Mouse (Mus musculus) midbrain, postnatal 0 days (tissue): ENCODE results near the gene Gm3043. TPM values are rescaled to one million over a fixed set of nuclear protein-coding genes. Genes with fewer than 3 reads are reported as not detected.
"Not testable (repeated sequence)": the region's sequence is repeated elsewhere in the genome, so short reads cannot be mapped to it uniquely, and the experiment has no call there.

Experiments
- ATAC-seq: fragments of 200-750 bp; cut with Nextera tagmentation; 2 replicates; pipeline ENCODE4 v1.8.0; 2017; ENCODE audit warnings: moderate number of reproducible peaks, mild to moderate bottlenecking, moderate TSS enrichment, moderate library complexity; ENCODE audit not compliant: low FRiP score
- DNase-seq: peaks from one replicate; pipeline ENCODE4 v3.0.0-alpha.2; 2015; ENCODE audit warnings: low spot score
- H3K27ac ChIP-seq: fragments of 300-500 bp; sonication (generic); 2 replicates; pipeline ENCODE4 v1.5.1; 2014; ENCODE audit warnings: low read depth, mild to moderate bottlenecking, low read length, mixed read lengths
- H3K27me3 ChIP-seq: fragments of 300-500 bp; sonication (generic); 2 replicates; pipeline ENCODE4 v1.6.1; 2014; ENCODE audit warnings: low read length, control low read depth, mixed read lengths; ENCODE audit not compliant: insufficient read depth
- H3K36me3 ChIP-seq: fragments of 300-500 bp; sonication (generic); 2 replicates; pipeline ENCODE4 v1.6.1; 2014; ENCODE audit warnings: low read length, control low read depth, mixed read lengths; ENCODE audit not compliant: insufficient read depth
- H3K4me1 ChIP-seq: fragments of 300-500 bp; sonication (generic); 2 replicates; pipeline ENCODE4 v1.6.1; 2014; ENCODE audit warnings: mild to moderate bottlenecking, control low read depth, antibody characterized with exemption, low read length, mixed read lengths; ENCODE audit not compliant: insufficient read depth
- H3K4me2 ChIP-seq: fragments of 300-500 bp; sonication (generic); 2 replicates; pipeline ENCODE4 v1.6.1; 2014; ENCODE audit warnings: low read depth, mild to moderate bottlenecking, low read length, mixed read lengths; ENCODE audit not compliant: poor library complexity, severe bottlenecking
- H3K4me3 ChIP-seq: fragments of 300-500 bp; sonication (generic); 2 replicates; pipeline ENCODE4 v1.5.1; 2014; ENCODE audit warnings: low read depth, mild to moderate bottlenecking, low read length, moderate library complexity
- H3K9ac ChIP-seq: fragments of 300-500 bp; sonication (generic); replicated peaks from 2 replicates; pipeline ENCODE4 v1.6.1; 2014; ENCODE audit warnings: mild to moderate bottlenecking, low read length, moderate library complexity, mixed read lengths; ENCODE audit not compliant: poor library complexity, severe bottlenecking
- H3K9me3 ChIP-seq: fragments of 300-500 bp; sonication (generic); 2 replicates; pipeline ENCODE4 v1.6.1; 2016; ENCODE audit warnings: low read length, control low read depth
- WGBS: fragments of 180-500 bp; shearing (Covaris S2); extraction: QIAGEN DNeasy Blood & Tissue Kit; methylation state at CpG from one replicate; pipeline ENCODE4 v1.1.7; 2014; 5-methylcytosine and 5-hydroxymethylcytosine counted together
- polyA plus RNA-seq: library from polyadenylated mRNA; unstranded; fragments of >200 nt; fragmentation: Nextera tagmentation; extraction: Ambion mirVana; gene quantifications from 2 replicates; pipeline ENCODE4 v1.2.1, GENCODE M21; 2015
- total RNA-seq: library from RNA; depleted of rRNA; stranded (reverse); fragments of >200 nt; gene quantifications from 2 replicates; pipeline ENCODE4 v1.2.3, GENCODE M21; 2014; rRNA removed

Gm3043 gene
- total RNA-seq: not detected in 2 replicates
- not detected in 2 replicates for polyA plus RNA-seq

- not testable (repeated sequence) for H3K4me2 ChIP-seq, H3K9ac ChIP-seq, H3K4me3 ChIP-seq, H3K27me3 ChIP-seq, H3K4me1 ChIP-seq, H3K36me3 ChIP-seq, H3K9me3 ChIP-seq, ATAC-seq, H3K27ac ChIP-seq, DNase-seq
- no CpG with 5 or more reads among the region's 3 CpGs for WGBS
Observed at GRCm38 (mm10) chr14:3688483-3688882, at the start of gene Gm3043. TSS of gene Gm3043 (plus strand) at chr14:3688783.

- not testable (repeated sequence) for H3K36me3 ChIP-seq
Observed at GRCm38 (mm10) chr14:3651730-3652129, 36.9 kb upstream of the Gm3043 start, which contains the start of gene Gm3020. TSS of gene Gm3020 (plus strand) at chr14:3652030.

More at GRCm38 (mm10) chr14:3651730-3652129, 36.9 kb upstream of the Gm3043 start, which contains the start of gene Gm3020:
- WGBS: no CpG with 5 or more reads among the region's 32 CpGs
- not testable (repeated sequence) for H3K9ac ChIP-seq, H3K4me1 ChIP-seq, H3K4me3 ChIP-seq, ATAC-seq, H3K4me2 ChIP-seq, H3K27ac ChIP-seq, H3K27me3 ChIP-seq, DNase-seq, H3K9me3 ChIP-seq

Other genes starting within 250 kb of the Gm3043 start
- gene Gm10408, start 239.4 kb upstream of the Gm3043 start, total RNA-seq: not detected in 2 replicates
- gene Gm10408, start 239.4 kb upstream of the Gm3043 start, polyA plus RNA-seq: 0.12 TPM in 1 of 2 replicates, not detected in the other
- gene Gm3012, start 54.3 kb upstream of the Gm3043 start, total RNA-seq: not detected in 2 replicates
- not detected in 2 replicates for gene Gm3012, start 54.3 kb upstream of the Gm3043 start, polyA plus RNA-seq
- 4.7 and 10.7 TPM in 2 replicates for gene Gm3020, start 36.8 kb upstream of the Gm3043 start, total RNA-seq
- gene Gm3020, start 36.8 kb upstream of the Gm3043 start, polyA plus RNA-seq: 24.1 and 27.6 TPM in 2 replicates
- 5.3 and 6.8 TPM in 2 replicates for gene Gm3002, start 121.3 kb downstream of the Gm3043 start, total RNA-seq
- gene Gm3002, start 121.3 kb downstream of the Gm3043 start, polyA plus RNA-seq: 4.4 and 6.3 TPM in 2 replicates
- not detected in 2 replicates for gene Gm3033, start 157.5 kb downstream of the Gm3043 start, total RNA-seq
- 0.29 TPM in 1 of 2 replicates, not detected in the other for gene Gm3033, start 157.5 kb downstream of the Gm3043 start, polyA plus RNA-seq
- not detected in 2 replicates for gene Gm2916, start 195.4 kb downstream of the Gm3043 start, total RNA-seq
- not detected in 2 replicates for gene Gm2916, start 195.4 kb downstream of the Gm3043 start, polyA plus RNA-seq
- not detected in 2 replicates for gene Gm3029, start 243.0 kb downstream of the Gm3043 start, total RNA-seq
- not detected in 2 replicates for gene Gm3029, start 243.0 kb downstream of the Gm3043 start, polyA plus RNA-seq